Mouse (Mus musculus) gastrocnemius, postnatal 36 days (tissue): Measurements from ENCODE around the gene Herc6. TPM values are rescaled to one million over a fixed set of nuclear protein-coding genes. Genes with fewer than 3 reads are reported as not detected.

Source experiments
- DNase-seq, 2 experiments: peaks; one replicate each; pipeline ENCODE4 v3.0.0; 2022
- intact Hi-C: fragments of 180-260 bp; cut with DNase I; formaldehyde crosslinking; loops from one replicate; pipeline ENCODE4 v1.15.1; 2025
- total RNA-seq, 2 experiments: library from RNA; stranded (reverse); gene quantifications; 2 replicates each; pipeline ENCODE4 v1.2.3; 2021

Gene Herc6
- total RNA-seq, 2 experiments from 2014 or later = 1.8 TPM

GRCm38 (mm10) chr6:57570170-57570974 is 10.4 kb upstream of the Herc6 start:
- intact Hi-C loops = loop anchor here (2.0 kb wide), 1 partner anchor 138 kb away; no protein-coding TSS in a partner anchor
- DNase-seq = no peak

GRCm38 (mm10) chr6:57571587-57571986 is 9.2 kb upstream of the Herc6 start:
- intact Hi-C loops = loop anchor here (2.0 kb wide), 1 partner anchor 139 kb away; no protein-coding TSS in a partner anchor
- DNase-seq = no peak

DNA sequence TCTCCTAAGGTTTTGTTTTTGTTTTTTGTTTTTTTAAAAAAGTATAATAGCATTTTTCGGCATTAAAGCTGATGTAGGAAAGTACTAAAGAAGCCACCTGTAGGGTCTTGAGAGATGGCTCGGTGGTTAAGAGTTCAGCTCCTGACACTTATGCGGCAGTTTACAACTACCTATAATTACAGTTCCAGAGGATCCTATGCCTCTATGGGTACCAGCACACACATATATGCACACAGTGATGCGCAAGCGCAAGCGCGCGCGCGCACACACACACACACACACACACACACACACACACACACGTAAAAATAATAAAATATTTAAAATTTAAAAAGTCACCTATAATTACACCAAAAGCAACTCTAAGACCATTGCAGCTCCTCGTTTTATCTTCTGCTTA is 795 bp downstream of the Herc6 start:
- intact Hi-C loops = no loop called here
- no peak for DNase-seq

GRCm38 (mm10) chr6:57582356-57582755 is 1.6 kb downstream of the Herc6 start:
- no peak for DNase-seq
- intact Hi-C loops = no loop called here

GRCm38 (mm10) chr6:57605546-57606307 is 24.9 kb downstream of the Herc6 start:
- intact Hi-C loops = no loop called here

DNA sequence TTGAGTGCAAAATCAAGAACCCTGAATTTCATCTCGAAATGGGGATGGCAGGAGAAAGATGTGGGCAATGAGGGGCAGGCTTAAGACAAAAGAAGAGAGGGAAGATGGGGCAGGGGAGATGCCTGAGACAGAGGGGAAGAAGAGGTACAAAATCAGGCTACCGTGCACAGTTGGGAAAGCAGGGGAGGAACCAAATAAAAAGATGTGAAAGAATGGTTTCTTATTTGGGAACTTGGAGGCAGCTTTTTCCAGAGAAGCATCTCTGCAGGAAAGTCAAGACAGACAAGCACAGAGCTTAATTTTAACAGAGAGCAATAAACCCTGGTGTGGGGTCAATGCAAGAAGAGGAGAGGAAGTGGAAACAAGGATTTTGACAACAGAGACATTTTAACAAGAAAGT is 27.2 kb downstream of the Herc6 start:
- intact Hi-C loops = no loop called here
- DNase-seq = no peak

More at GRCm38 (mm10) chr6:57605546-57606307, 24.9 kb downstream of the Herc6 start:
- DNase-seq = no peak

GRCm38 (mm10) chr6:57609631-57610030 is 28.8 kb downstream of the Herc6 start:
- DNase-seq = no peak
- intact Hi-C loops = loop anchor here (5.0 kb wide), 1 partner anchor 248 kb away; no protein-coding TSS in a partner anchor

DNA sequence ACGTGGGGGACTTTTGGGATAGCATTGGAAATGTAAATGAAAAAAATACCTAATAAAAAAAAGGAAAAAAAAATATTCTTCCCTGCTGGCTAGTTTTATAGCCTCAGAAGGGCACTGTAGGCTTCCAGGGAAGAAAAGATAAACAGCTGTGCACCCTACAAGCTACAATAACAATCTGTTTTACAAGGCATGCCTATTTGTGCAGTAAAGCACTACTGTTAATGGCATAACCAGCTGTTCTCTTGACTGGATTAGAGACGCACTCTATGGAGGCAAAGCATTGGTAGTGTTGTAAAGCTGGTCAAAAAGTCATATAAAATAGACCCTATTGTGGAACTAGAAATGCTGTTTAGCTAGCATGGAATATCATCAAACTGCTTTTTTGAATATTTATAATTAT is 35.0 kb downstream of the Herc6 start:
- no peak for DNase-seq
- intact Hi-C loops = no loop called here

DNA sequence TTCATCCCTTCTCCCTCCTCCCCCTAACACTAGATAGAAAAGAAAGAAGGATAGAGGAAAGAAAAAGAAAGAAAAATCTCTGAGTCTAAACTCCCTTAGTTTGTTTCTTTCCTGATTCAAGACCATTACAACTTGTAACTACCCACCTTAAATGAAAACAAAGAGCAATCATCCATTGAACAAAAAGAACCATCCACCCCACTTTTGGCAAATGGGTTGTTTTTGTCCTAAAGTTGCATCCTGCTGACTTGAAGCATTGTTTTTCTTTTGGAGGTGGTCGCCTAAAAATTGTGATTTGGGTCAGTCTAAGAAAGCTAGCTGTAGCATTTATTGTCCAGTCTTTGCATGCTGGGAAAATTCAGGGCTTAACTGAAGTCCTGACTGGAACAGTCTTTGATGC is 58.7 kb downstream of the Herc6 start:
- intact Hi-C loops = no loop called here
- DNase-seq = no peak

DNA sequence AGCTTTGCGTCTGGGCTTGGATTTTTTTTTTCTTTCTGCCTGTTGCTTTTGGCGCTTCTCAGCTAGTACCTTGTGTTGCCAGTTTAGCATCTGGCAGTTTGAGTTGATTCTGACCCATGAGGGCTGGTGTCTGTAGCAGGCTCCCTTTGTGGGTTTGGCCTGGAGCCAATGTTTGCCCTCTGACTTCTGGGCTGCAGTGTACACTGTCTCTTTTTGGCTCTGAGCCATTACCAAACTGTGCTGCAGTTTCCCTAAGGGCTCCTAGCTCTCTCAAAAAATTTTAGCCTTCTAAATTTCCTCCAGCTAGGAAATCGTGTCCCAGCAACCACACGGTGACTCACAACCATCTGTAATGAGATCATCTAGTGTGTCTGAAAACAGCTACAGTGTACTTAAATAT is 61.0 kb downstream of the Herc6 start:
- intact Hi-C loops = no loop called here
- DNase-seq = peak; percentile 7 to 20

DNA sequence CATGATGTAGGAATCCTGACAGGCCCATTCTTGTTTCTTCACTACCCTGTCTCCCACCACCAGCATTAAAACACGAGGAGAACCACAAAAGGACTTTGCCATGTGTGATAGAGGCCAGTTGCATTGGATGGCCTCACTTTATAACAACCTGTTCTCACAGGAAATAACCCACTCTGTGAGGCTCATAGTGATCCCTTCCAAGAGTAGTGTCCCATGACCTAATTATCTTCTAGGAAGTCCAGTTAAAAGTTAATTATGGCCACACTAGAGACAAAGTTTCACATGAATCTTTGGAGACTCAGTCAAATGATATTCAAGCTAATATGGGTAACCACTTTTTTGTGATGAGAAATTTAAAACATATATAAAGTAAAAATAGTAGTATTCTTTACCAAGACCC is 66.5 kb downstream of the Herc6 start:
- intact Hi-C loops = no loop called here
- DNase-seq = no peak

- intact Hi-C loops = no loop called here
- no peak for DNase-seq
These were observed 80.5 kb downstream of the Herc6 start for GRCm38 (mm10) chr6:57661295-57661694.

GRCm38 (mm10) chr6:57684156-57684555 is 103.4 kb downstream of the Herc6 start:
- intact Hi-C loops = no loop called here
- DNase-seq = no peak

GRCm38 (mm10) chr6:57691467-57692261 is 110.9 kb downstream of the Herc6 start, which contains the start of gene Pyurf:
TSS of gene Pyurf (minus strand) at chr6:57692078.
- intact Hi-C loops = no loop called here
- DNase-seq = peak; percentile 79 to 82

- intact Hi-C loops = no loop called here
- DNase-seq = no peak
These were observed 112.3 kb downstream of the Herc6 start for GRCm38 (mm10) chr6:57693116-57693515.

DNA sequence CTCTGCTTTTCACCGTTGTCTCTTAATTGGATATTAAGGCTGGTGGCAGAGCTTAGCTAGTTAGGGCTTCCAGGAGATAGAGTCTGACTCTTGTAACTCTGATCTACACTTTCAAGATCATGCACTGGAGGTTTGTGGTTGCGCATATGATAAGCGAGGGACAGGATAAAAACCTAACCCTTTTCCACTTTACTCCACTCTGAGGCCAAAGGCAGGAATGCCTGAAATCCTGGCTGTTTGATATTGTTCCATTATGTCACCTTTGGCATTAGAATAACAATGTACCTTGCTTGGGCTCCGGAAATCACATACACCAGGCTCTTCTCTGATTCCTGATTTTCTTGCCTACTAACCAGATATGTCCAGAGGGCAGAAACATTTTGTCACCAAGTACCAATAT is 120.9 kb downstream of the Herc6 start:
- DNase-seq = no peak
- intact Hi-C loops = no loop called here

DNA sequence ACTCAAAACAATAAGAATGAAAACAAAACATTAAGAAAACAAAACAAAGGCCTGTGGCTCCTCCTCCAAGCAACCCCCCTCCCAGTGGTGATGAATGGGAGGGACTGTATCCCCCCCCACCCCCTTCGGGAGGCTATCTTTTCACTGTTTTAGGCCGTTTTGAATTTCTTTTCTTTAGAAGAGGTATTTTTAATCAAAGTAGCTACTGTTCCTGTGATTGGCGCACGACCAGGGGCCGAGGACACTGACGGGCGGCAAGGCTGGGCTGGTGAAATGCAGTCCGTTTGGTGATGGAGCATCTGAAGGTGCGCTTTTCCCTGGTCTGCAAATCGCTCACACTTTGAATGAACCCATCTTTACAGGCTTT is 121.6 kb downstream of the Herc6 start, which contains the start of gene Lancl2:
Lancl2 (plus strand) TSS at position 165 of the 367 bp plus-strand sequence.
- intact Hi-C loops = no loop called here
- peak in 1 of 2 experiments; percentile 8 for DNase-seq

GRCm38 (mm10) chr6:57702743-57703499 is 122.1 kb downstream of the Herc6 start:
- intact Hi-C loops = no loop called here
- peak; percentile 92 to 95 for DNase-seq

GRCm38 (mm10) chr6:57703703-57704102 is 122.9 kb downstream of the Herc6 start:
- intact Hi-C loops = no loop called here
- no peak for DNase-seq

- intact Hi-C loops = no loop called here
- no peak for DNase-seq
These were observed 125.9 kb downstream of the Herc6 start for GRCm38 (mm10) chr6:57706721-57707120.
